Mouse (Mus musculus) heart, adult 2 months (tissue): ENCODE measurements around the gene Spata13. TPM values are rescaled to one million over a fixed set of nuclear protein-coding genes. Genes with fewer than 3 reads are reported as not detected.

ENCODE experiments used
- DNase-seq, 2 experiments: peaks; one replicate each; pipeline ENCODE4 v3.0.0; 2021
- H3K27ac ChIP-seq: fragments of 200-600 bp; 2 replicates; pipeline ENCODE4 v1.8.1; 2022
- H3K27me3 ChIP-seq: fragments of 200-500 bp; 2 replicates; pipeline ENCODE4 v1.6.1; 2012; ENCODE audit warnings: mild to moderate bottlenecking, low read length, inconsistent platforms, mixed read lengths; ENCODE audit not compliant: control insufficient read depth, insufficient read depth
- H3K36me3 ChIP-seq: fragments of 200-500 bp; 2 replicates; pipeline ENCODE4 v1.6.1; 2012; ENCODE audit warnings: low read length, inconsistent platforms; ENCODE audit not compliant: control insufficient read depth, insufficient read depth
- H3K4me1 ChIP-seq: fragments of 200-500 bp; 2 replicates; pipeline ENCODE4 v1.6.1; 2011; ENCODE audit warnings: low read length; ENCODE audit not compliant: control insufficient read depth, insufficient read depth
- H3K4me3 ChIP-seq: fragments of 200-600 bp; 2 replicates; pipeline ENCODE4 v1.8.1; 2022
- H3K79me2 ChIP-seq: fragments of 200-500 bp; replicated peaks from 2 replicates; pipeline ENCODE4 v1.6.1; 2012; ENCODE audit warnings: mild to moderate bottlenecking, inconsistent platforms, low read length, moderate library complexity, mixed read lengths; ENCODE audit not compliant: control insufficient read depth, insufficient read depth
- H3K9ac ChIP-seq: fragments of 200-500 bp; 2 replicates; pipeline ENCODE4 v1.6.1; 2012; ENCODE audit warnings: low read depth, mild to moderate bottlenecking, control low read depth, inconsistent platforms, low read length, mixed read lengths
- CTCF ChIP-seq: fragments of 200-600 bp; IDR thresholded peaks from 2 replicates; pipeline ENCODE4 v1.8.1; 2022; ENCODE audit warnings: antibody characterized with exemption, mild to moderate bottlenecking, moderate library complexity
- EP300 ChIP-seq: fragments of 200-500 bp; IDR thresholded peaks from 2 replicates; pipeline ENCODE4 v1.6.1; 2011; ENCODE audit warnings: low read depth, low read length, control low read depth; ENCODE audit not compliant: insufficient read depth
- POLR2A ChIP-seq: fragments of 200-500 bp; IDR thresholded peaks from 2 replicates; pipeline ENCODE4 v1.6.1; 2011; ENCODE audit warnings: mild to moderate bottlenecking, low read depth, low read length, control low read depth; ENCODE audit not compliant: insufficient read depth
- WGBS: fragments of 180-500 bp; shearing (Covaris S2); methylation state at CpG from one replicate; pipeline ENCODE4 v1.1.7; 2018; 5-methylcytosine and 5-hydroxymethylcytosine counted together
- intact Hi-C: fragments of 180-260 bp; cut with DNase I; formaldehyde crosslinking; loops from one replicate; pipeline ENCODE4 v1.15.1; 2025
- polyA plus RNA-seq: library from polyadenylated mRNA; depleted of rRNA; stranded (reverse); fragments of >200 nt; gene quantifications from 2 replicates; pipeline ENCODE4 v1.2.3, GENCODE M21; 2012
- total RNA-seq, 2 experiments: library from RNA; stranded (reverse); gene quantifications; 2 replicates each; pipeline ENCODE4 v1.2.3; 2021

The Spata13 gene
- total and polyA plus RNA-seq, 3 experiments: 9.5 to 14.7 (median 13.1) TPM

- intact Hi-C loops: loop anchor here (2.0 to 5.0 kb wide), 3 partner anchors 34 to 243 kb away; no protein-coding TSS in a partner anchor
- Histone ChIP-seq H3K9ac (0 out of 2 replicates have a peak overlapping the region, but pooled peaks have one; percentile 32), H3K36me3 (no peaks in the 10 kb centered on the region; the same call in 1 of the 2 replicates), H3K4me3 (peak overlapping the region; percentile 53), H3K4me1 (peaks cover 12% of the 10 kb centered on the region), H3K27ac (peak overlapping the region; percentile 7; the same call in 1 of the 2 replicates), H3K27me3 (no peaks in the 10 kb centered on the region), H3K79me2 (no peaks in the 10 kb centered on the region; the same call in 1 of the 2 replicates)
- TF ChIP-seq CTCF: no peak
- TF ChIP-seq POLR2A: no peak
- TF ChIP-seq EP300: no peak
- DNase-seq: peak in 1 of 2 experiments; percentile 28
- WGBS: 67% methylated on average over 6 of the region's 6 CpGs
Measured at GRCm38 (mm10) chr14:60770594-60770993, 136.8 kb downstream of the Spata13 start.

GRCm38 (mm10) chr14:60771057-60771456 lies 137.3 kb downstream of the Spata13 start:
- H3K27ac ChIP-seq: peak overlapping the region; percentile 7; the same call in 1 of the 2 replicates
- no peaks in the 10 kb centered on the region; the same call in 1 of the 2 replicates for H3K79me2 ChIP-seq
- 3% methylated on average over 8 of the region's 8 CpGs for WGBS
- no peaks in the 10 kb centered on the region; the same call in 1 of the 2 replicates for H3K36me3 ChIP-seq
- intact Hi-C loops: loop anchor here (2.0 to 5.0 kb wide), 3 partner anchors 34 to 244 kb away; no protein-coding TSS in a partner anchor
- DNase-seq: peak; percentile 70 to 81
- H3K4me1 ChIP-seq: peaks cover 8% of the 10 kb centered on the region
- H3K4me3 ChIP-seq: peak overlapping the region; percentile 53
- H3K27me3 ChIP-seq: no peaks in the 10 kb centered on the region
- H3K9ac ChIP-seq: 0 out of 2 replicates have a peak overlapping the region, but pooled peaks have one; percentile 36
- TF ChIP-seq EP300 (peak; percentile 66; the same call in 1 of the 2 replicates), POLR2A (no peak), CTCF (peak; percentile 98)

- intact Hi-C loops: loop anchor here (5.0 kb wide), 1 partner anchor 246 kb away; no protein-coding TSS in a partner anchor
- Histone ChIP-seq H3K79me2 (no peaks in the 10 kb centered on the region; the same call in 1 of the 2 replicates), H3K9ac (no peak overlapping the region), H3K27me3 (no peaks in the 10 kb centered on the region), H3K4me1 (no peaks in the 10 kb centered on the region; the same call in 1 of the 2 replicates), H3K4me3 (no peak overlapping the region), H3K27ac (no peak overlapping the region), H3K36me3 (no peaks in the 10 kb centered on the region; the same call in 1 of the 2 replicates)
- TF ChIP-seq CTCF (peak; percentile 51), EP300 (no peak)
- 80% methylated on average over 2 of the region's 2 CpGs for WGBS
- DNase-seq: no peak
Measured at GRCm38 (mm10) chr14:60773476-60773875, 139.7 kb downstream of the Spata13 start.

GRCm38 (mm10) chr14:60776521-60776920 lies 142.7 kb downstream of the Spata13 start:
- TF ChIP-seq EP300: no peak
- Histone ChIP-seq H3K4me1 (no peaks in the 10 kb centered on the region), H3K9ac (no peak overlapping the region), H3K4me3 (no peak overlapping the region), H3K27ac (no peak overlapping the region), H3K79me2 (no peaks in the 10 kb centered on the region; the same call in 1 of the 2 replicates), H3K27me3 (no peaks in the 10 kb centered on the region), H3K36me3 (no peaks in the 10 kb centered on the region)
- DNase-seq: no peak
- intact Hi-C loops: no loop called here
- 82% methylated on average over 8 of the region's 8 CpGs for WGBS

GRCm38 (mm10) chr14:60777485-60777919 lies 143.7 kb downstream of the Spata13 start:
- H3K4me3 ChIP-seq: no peak overlapping the region
- 86% methylated on average over 5 of the region's 5 CpGs for WGBS
- TF ChIP-seq POLR2A (no peak), CTCF (no peak), EP300 (no peak)
- H3K79me2 ChIP-seq: no peaks in the 10 kb centered on the region; the same call in 1 of the 2 replicates
- no peak for DNase-seq
- H3K9ac ChIP-seq: no peak overlapping the region
- no peaks in the 10 kb centered on the region for H3K4me1 ChIP-seq
- H3K27ac ChIP-seq: no peak overlapping the region
- H3K27me3 ChIP-seq: no peaks in the 10 kb centered on the region
- H3K36me3 ChIP-seq: no peaks in the 10 kb centered on the region
- intact Hi-C loops: no loop called here

GRCm38 (mm10) chr14:60779198-60779597 lies 145.4 kb downstream of the Spata13 start:
- no peak overlapping the region for H3K4me3 ChIP-seq
- H3K4me1 ChIP-seq: no peaks in the 10 kb centered on the region
- intact Hi-C loops: no loop called here
- DNase-seq: no peak
- H3K9ac ChIP-seq: no peak overlapping the region
- H3K27me3 ChIP-seq: no peaks in the 10 kb centered on the region
- TF ChIP-seq CTCF (no peak), EP300 (no peak), POLR2A (no peak)
- WGBS: 91% methylated on average over 7 of the region's 7 CpGs
- H3K36me3 ChIP-seq: no peaks in the 10 kb centered on the region
- H3K27ac ChIP-seq: no peak overlapping the region
- no peaks in the 10 kb centered on the region for H3K79me2 ChIP-seq
